Mouse (Mus musculus) forebrain, embryonic 13.5 days (tissue): ENCODE results near the gene Olfr544. TPM values are rescaled to one million over a fixed set of nuclear protein-coding genes. Genes with fewer than 3 reads are reported as not detected.

ENCODE experiments used
- polyA plus RNA-seq: library from polyadenylated mRNA; unstranded; fragments of >200 nt; fragmentation: Nextera tagmentation; extraction: Ambion mirVana; gene quantifications from 2 replicates; pipeline ENCODE4 v1.2.1, GENCODE M21; 2015

Gene Olfr544
- polyA plus RNA-seq, 1 experiment from 2014 or later, result 0.30 TPM

Other genes with a start within 250 kb of the Olfr544 start
- 18.4 and 20.2 TPM in 2 replicates for gene Rhog, start 232.3 kb downstream of the Olfr544 start, polyA plus RNA-seq
- 8.2 and 8.3 TPM in 2 replicates for gene Stim1, start 220.5 kb downstream of the Olfr544 start, polyA plus RNA-seq
- 151 and 171 TPM in 2 replicates for gene Rrm1, start 46.6 kb downstream of the Olfr544 start, polyA plus RNA-seq
- gene Olfr543, start 6.6 kb downstream of the Olfr544 start, polyA plus RNA-seq, result 0.82 and 0.89 TPM in 2 replicates
- gene Olfr545, start 11.3 kb upstream of the Olfr544 start, polyA plus RNA-seq, result 0.21 and 0.30 TPM in 2 replicates
- not detected in 2 replicates for gene Olfr547, start 46.4 kb upstream of the Olfr544 start, polyA plus RNA-seq
- gene Olfr548-ps1, start 52.6 kb upstream of the Olfr544 start, polyA plus RNA-seq, result not detected in 2 replicates
- not detected in 2 replicates for gene Olfr549, start 61.6 kb upstream of the Olfr544 start, polyA plus RNA-seq
- gene Trim21, start 77.2 kb upstream of the Olfr544 start, polyA plus RNA-seq, result 0.09 TPM in 1 of 2 replicates, not detected in the other
- not detected in 2 replicates for gene Olfr550, start 83.1 kb upstream of the Olfr544 start, polyA plus RNA-seq
- gene Olfr551, start 103.6 kb upstream of the Olfr544 start, polyA plus RNA-seq, result not detected in 2 replicates
- not detected in 2 replicates for gene Olfr552, start 109.5 kb upstream of the Olfr544 start, polyA plus RNA-seq
- gene Olfr553, start 129.9 kb upstream of the Olfr544 start, polyA plus RNA-seq, result not detected in 2 replicates
- gene Olfr554, start 150.1 kb upstream of the Olfr544 start, polyA plus RNA-seq, result not detected in 2 replicates
- gene Olfr555, start 170.5 kb upstream of the Olfr544 start, polyA plus RNA-seq, result not detected in 2 replicates
- not detected in 2 replicates for gene Olfr556, start 176.6 kb upstream of the Olfr544 start, polyA plus RNA-seq
- 5.2 and 6.5 TPM in 2 replicates for gene Trim68, start 199.0 kb upstream of the Olfr544 start, polyA plus RNA-seq
- not detected in 2 replicates for gene Olfr557, start 207.6 kb upstream of the Olfr544 start, polyA plus RNA-seq
- not detected in 2 replicates for gene Olfr558, start 213.9 kb upstream of the Olfr544 start, polyA plus RNA-seq
- gene Olfr33, start 230.8 kb upstream of the Olfr544 start, polyA plus RNA-seq, result not detected in 2 replicates
- not detected in 2 replicates for gene Olfr559, start 239.2 kb upstream of the Olfr544 start, polyA plus RNA-seq